Comparison of ENCODE assay signal across 7 mouse cellular contexts in genomic region chr5:98184971-98185805, GRCm38 (mm10). TPM values are rescaled to one million over a fixed set of nuclear protein-coding genes. Genes with fewer than 3 reads are reported as not detected.
DNase-seq lines count a peak whose midpoint lies in the region; ATAC-seq lines count a peak whose summit lies in the region.

No protein-coding gene starts in this region.

- peak; percentile 80 for ATAC-seq in granulocyte monocyte progenitor cell, adult 5-6 weeks (replicated peaks; ENCODE audit: poor library complexity, severe bottlenecking)
- peak; percentile 86 for ATAC-seq in intestine, embryonic 16.5 days
- ATAC-seq in limb, embryonic 13.5 days (ENCODE audit: low FRiP score, low read depth): peak; percentile 71
- ATAC-seq in midbrain, embryonic 14.5 days (ENCODE audit: low FRiP score, low TSS enrichment): peak; percentile 48

- H3K4me3 ChIP-seq in intestine, embryonic 16.5 days (ENCODE audit: low read length): peak overlapping the region; percentile 59
- H3K4me3 ChIP-seq in limb, embryonic 13.5 days: peak overlapping the region; percentile 57
- H3K4me3 ChIP-seq in midbrain, embryonic 14.5 days (replicated peaks; ENCODE audit: low read depth, low read length): peak overlapping the region; percentile 52

- H3K4me1 ChIP-seq in intestine, embryonic 16.5 days (ENCODE audit: control insufficient read depth, insufficient read depth, low read length): peaks cover 17% of the 10 kb centered on the region
- H3K4me1 ChIP-seq in limb, embryonic 13.5 days: peaks cover 37% of the 10 kb centered on the region
- H3K4me1 ChIP-seq in midbrain, embryonic 14.5 days (ENCODE audit: control insufficient read depth, insufficient read depth, low read length): peaks cover 37% of the 10 kb centered on the region

- no peaks in the 10 kb centered on the region for H3K9me3 ChIP-seq in intestine, embryonic 16.5 days (ENCODE audit: control insufficient read depth, low read length)
- no peaks in the 10 kb centered on the region for H3K9me3 ChIP-seq in limb, embryonic 13.5 days
- no peaks in the 10 kb centered on the region for H3K9me3 ChIP-seq in midbrain, embryonic 14.5 days (ENCODE audit: control insufficient read depth, low read length)

- no peak overlapping the region for H3K27ac ChIP-seq in intestine, embryonic 16.5 days (ENCODE audit: low read length)
- H3K27ac ChIP-seq in limb, embryonic 13.5 days: no peak overlapping the region
- H3K27ac ChIP-seq in midbrain, embryonic 14.5 days (replicated peaks; ENCODE audit: low read depth, low read length): peak overlapping the region; percentile 52; the same call in 1 of the 2 replicates

- WGBS in intestine, embryonic 16.5 days: under 1% methylated on average over 75 of the region's 89 CpGs
- 0% methylated on average over 69 of the region's 89 CpGs for WGBS in limb, embryonic 13.5 days
- WGBS in midbrain, embryonic 14.5 days: under 1% methylated on average over 89 of the region's 89 CpGs

- DNase-seq in adrenal gland, postnatal 10 days: peak; percentile 93
- DNase-seq in embryo, embryonic 10 days (ENCODE audit: low spot score): peak; percentile 85
- peak; percentile 89 for DNase-seq in midbrain, embryonic 14.5 days
- DNase-seq in spleen, adult 18-20 months: peak; percentile 54 to 83

- H3K27me3 ChIP-seq in intestine, embryonic 16.5 days (replicated peaks; ENCODE audit: control insufficient read depth, insufficient read depth, low read length): peaks cover 65% of the 10 kb centered on the region
- H3K27me3 ChIP-seq in limb, embryonic 13.5 days: peaks cover 94% of the 10 kb centered on the region
- H3K27me3 ChIP-seq in midbrain, embryonic 14.5 days (ENCODE audit: control insufficient read depth, insufficient read depth, low read length): peaks cover 63% of the 10 kb centered on the region

- H3K36me3 ChIP-seq in intestine, embryonic 16.5 days (ENCODE audit: control insufficient read depth, insufficient read depth, low read length): no peaks in the 10 kb centered on the region
- H3K36me3 ChIP-seq in limb, embryonic 13.5 days: no peaks in the 10 kb centered on the region
- no peaks in the 10 kb centered on the region for H3K36me3 ChIP-seq in midbrain, embryonic 14.5 days (ENCODE audit: control insufficient read depth, insufficient read depth, low read length)

- peak overlapping the region; percentile 99 for H3K4me2 ChIP-seq in intestine, embryonic 16.5 days (ENCODE audit: low read depth, low read length)
- peak overlapping the region; percentile 88 for H3K4me2 ChIP-seq in limb, embryonic 13.5 days (replicated peaks)
- peak overlapping the region; percentile 89 for H3K4me2 ChIP-seq in midbrain, embryonic 14.5 days (ENCODE audit: low read length)

- H3K9ac ChIP-seq in intestine, embryonic 16.5 days (ENCODE audit: low read depth, low read length): peak overlapping the region; percentile 59
- H3K9ac ChIP-seq in limb, embryonic 13.5 days: peak overlapping the region; percentile 65
- peak overlapping the region; percentile 57 for H3K9ac ChIP-seq in midbrain, embryonic 14.5 days (replicated peaks; ENCODE audit: low read length)

RNA-seq across cellular contexts. Expression of gene Prdm8, which starts 18.2 kb away (rescaled TPM):
- total RNA-seq in adrenal gland, postnatal 10 days (2021): under 1 TPM; 0.18 to 0.33 TPM
- not detected in 2 replicates for total RNA-seq in granulocyte monocyte progenitor cell, adult 5-6 weeks (2014; fragmentation: Nextera tagmentation)
- total RNA-seq in granulocyte monocyte progenitor cell, adult 5-6 weeks (2017): not detected in 2 replicates
- polyA plus RNA-seq in intestine, embryonic 16.5 days (2015; fragmentation: Nextera tagmentation; extraction: Ambion mirVana): 0.04 and 0.05 TPM in 2 replicates
- 0.09 and 0.27 TPM in 2 replicates for polyA plus RNA-seq in limb, embryonic 13.5 days (2015; fragmentation: Nextera tagmentation; extraction: Ambion mirVana)
- polyA plus RNA-seq in midbrain, embryonic 14.5 days (2014; fragmentation: Nextera tagmentation; extraction: Ambion mirVana): 3.5 and 4.4 TPM in 2 replicates
